Mouse (Mus musculus) MEL (cell line): ENCODE results near the gene Amz2.

Experiments used
- CHD1 ChIP-seq: IDR thresholded peaks from 2 replicates; pipeline ENCODE4 v1.6.1; 2012; ENCODE audit warnings: low read depth, mild to moderate bottlenecking, inconsistent platforms, low read length, improper control_type of control experiment
- CHD2 ChIP-seq: IDR thresholded peaks from 2 replicates; pipeline ENCODE4 v1.6.1; 2011; ENCODE audit warnings: low read length, improper control_type of control experiment
- CTCF ChIP-seq, 3 experiments: IDR thresholded peaks in 2 of 3; conservative IDR thresholded peaks in 1 of 3; 2 replicates each; pipeline ENCODE4 v1.5.1; 2011 to 2012; ENCODE audit warnings: low read length in 3 of 3, low read depth in 2 of 3, mild to moderate bottlenecking in 2 of 3, improper control_type of control experiment in 1 of 3, inconsistent platforms in 1 of 3, mixed read lengths in 1 of 3, moderate library complexity in 1 of 3; ENCODE audit not compliant: control insufficient read depth in 1 of 3, insufficient read depth in 1 of 3, poor library complexity in 1 of 3, severe bottlenecking in 1 of 3
- EP300 ChIP-seq, 2 experiments: IDR thresholded peaks; 2 replicates each; pipeline ENCODE4 v1.6.1; 2011; ENCODE audit warnings: improper control_type of control experiment in 2 of 2, low read length in 2 of 2, low read depth in 1 of 2, mild to moderate bottlenecking in 1 of 2
- ETS1 ChIP-seq: IDR thresholded peaks from 2 replicates; pipeline ENCODE4 v1.6.1; 2012; ENCODE audit warnings: low read depth, mild to moderate bottlenecking, inconsistent platforms, low read length, improper control_type of control experiment, moderate library complexity
- GATA1 ChIP-seq: IDR thresholded peaks from 2 replicates; pipeline ENCODE4 v1.6.1; 2011; ENCODE audit warnings: low read depth, low read length, improper control_type of control experiment
- KAT2A ChIP-seq: conservative IDR thresholded peaks from 2 replicates; pipeline ENCODE4 v1.6.1; 2012; ENCODE audit warnings: low read depth, low read length, improper control_type of control experiment, inconsistent platforms
- MAFK ChIP-seq: IDR thresholded peaks from 2 replicates; pipeline ENCODE4 v1.6.1; 2011; ENCODE audit warnings: low read depth, mild to moderate bottlenecking, low read length, improper control_type of control experiment, borderline replicate concordance
- MXI1 ChIP-seq: IDR thresholded peaks from 2 replicates; pipeline ENCODE4 v1.6.1; 2011; ENCODE audit warnings: mild to moderate bottlenecking, low read depth, low read length, improper control_type of control experiment
- POLR2A ChIP-seq, 2 experiments: IDR thresholded peaks; 2 replicates each; pipeline ENCODE4 v1.6.1; 2011 to 2012; ENCODE audit warnings: low read length in 2 of 2, mild to moderate bottlenecking in 2 of 2, control low read depth in 1 of 2, improper control_type of control experiment in 1 of 2, low read depth in 1 of 2, moderate library complexity in 1 of 2; ENCODE audit not compliant: control insufficient read depth in 1 of 2, insufficient read depth in 1 of 2, poor library complexity in 1 of 2
- POLR2AphosphoS5 ChIP-seq: IDR thresholded peaks from 2 replicates; pipeline ENCODE4 v1.6.1; 2012; ENCODE audit warnings: low read depth, borderline replicate concordance, mild to moderate bottlenecking, inconsistent platforms, low read length, moderate library complexity, mixed read lengths
- USF1 ChIP-seq: IDR thresholded peaks from 2 replicates; pipeline ENCODE4 v1.6.1; 2014; ENCODE audit warnings: low read depth, mild to moderate bottlenecking, inconsistent platforms, low read length, improper control_type of control experiment, moderate library complexity

DNA sequence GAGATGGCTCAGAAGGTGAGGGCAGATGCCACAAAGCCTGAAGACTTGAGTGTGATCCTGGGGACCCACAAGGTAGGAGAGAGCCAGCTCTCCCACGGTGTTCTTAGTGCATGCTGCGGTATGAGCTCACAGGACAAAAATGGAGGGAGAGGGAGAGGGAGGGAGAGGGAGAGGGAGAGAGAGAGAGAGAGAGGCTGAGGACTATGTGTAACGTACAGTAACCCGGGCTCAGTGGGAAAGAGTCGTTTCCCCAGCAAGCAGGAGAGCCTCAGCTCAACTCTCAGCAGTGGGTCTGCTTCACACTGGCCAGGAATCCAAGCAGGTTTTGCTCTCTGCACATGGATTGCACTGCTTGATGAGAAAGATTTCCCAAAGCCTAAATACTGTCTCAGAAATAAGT lies 13.5 kb downstream of the Amz2 start:
- TF ChIP-seq MXI1 (no peak), CTCF (IDR thresholded peaks at IDR 0.05 in 2 of 3, conservative IDR thresholded peaks at IDR 0.05 in 1 of 3; ENCODE audit: control insufficient read depth in 1 of 3, insufficient read depth in 1 of 3, low read depth in 2 of 3, low read length in 3 of 3, poor library complexity in 1 of 3, severe bottlenecking in 1 of 3) (no peak), EP300 (IDR thresholded peaks at IDR 0.05; ENCODE audit: low read depth in 1 of 2, low read length in 2 of 2) (no peak), MAFK (no peak), POLR2A (IDR thresholded peaks at IDR 0.05; ENCODE audit: control insufficient read depth in 1 of 2, insufficient read depth in 1 of 2, low read depth in 1 of 2, low read length in 2 of 2, poor library complexity in 1 of 2) (no peak), GATA1 (no peak), ETS1 (no peak), CHD2 (no peak), CHD1 (no peak), POLR2AphosphoS5 (no peak), KAT2A (no peak), USF1 (no peak)
